Mouse (Mus musculus) brain, adult 2 months (tissue): Measurements from ENCODE around the gene Cstad.

Experiments used
- DNase-seq: peaks from one replicate; pipeline ENCODE4 v3.0.0; 2011; ENCODE audit warnings: low read depth, low spot score

Cstad gene

DNA sequence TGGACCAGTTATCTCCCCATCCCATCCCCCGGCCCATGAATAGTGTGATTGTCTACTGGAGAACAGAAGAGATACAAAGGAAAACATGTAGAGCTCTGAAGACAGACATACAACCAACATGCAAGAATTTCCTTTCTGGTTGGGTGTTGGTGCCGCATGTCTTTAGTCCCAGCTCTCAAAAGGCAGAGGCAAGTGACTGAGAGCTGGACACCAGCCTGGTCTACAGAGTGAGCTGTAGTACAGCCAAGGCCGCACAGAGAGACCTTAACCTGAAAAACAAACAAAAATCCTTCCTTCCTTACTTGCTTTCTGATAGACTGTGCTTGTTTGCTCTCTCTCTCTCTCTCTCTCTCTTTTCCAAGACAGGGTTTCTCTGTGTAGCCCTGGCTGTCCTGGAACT lies 32.5 kb downstream of the Cstad start:
- DNase-seq, result no peak

DNA sequence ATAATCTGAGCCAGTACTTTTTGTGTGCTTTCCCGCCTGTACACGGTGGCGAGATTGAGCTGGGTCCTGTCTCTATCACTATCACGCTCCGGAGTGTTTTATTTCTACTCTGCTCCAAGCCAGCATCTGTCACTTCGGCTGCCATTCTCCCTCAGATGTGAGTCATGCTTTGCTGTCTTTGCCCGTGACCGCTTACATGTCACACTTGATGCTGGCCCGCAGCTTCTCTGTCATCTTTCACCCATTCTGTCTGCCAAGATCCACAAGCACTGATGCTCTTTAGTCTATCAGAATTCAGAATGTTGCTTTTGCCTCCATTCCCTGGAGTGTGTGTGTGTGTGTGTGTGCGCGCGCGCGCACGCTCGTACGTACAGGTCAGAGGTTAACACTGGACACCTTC lies 33.5 kb downstream of the Cstad start:
- peak; percentile 67 for DNase-seq

GRCm38 (mm10) chr2:30629038-30629761 lies 34.4 kb downstream of the Cstad start:
- peak; percentile 80 for DNase-seq

GRCm38 (mm10) chr2:30629860-30630259 lies 35.0 kb downstream of the Cstad start:
- DNase-seq, result no peak

- DNase-seq, result no peak
Measured at GRCm38 (mm10) chr2:30636266-30636671, 41.4 kb downstream of the Cstad start.

DNA sequence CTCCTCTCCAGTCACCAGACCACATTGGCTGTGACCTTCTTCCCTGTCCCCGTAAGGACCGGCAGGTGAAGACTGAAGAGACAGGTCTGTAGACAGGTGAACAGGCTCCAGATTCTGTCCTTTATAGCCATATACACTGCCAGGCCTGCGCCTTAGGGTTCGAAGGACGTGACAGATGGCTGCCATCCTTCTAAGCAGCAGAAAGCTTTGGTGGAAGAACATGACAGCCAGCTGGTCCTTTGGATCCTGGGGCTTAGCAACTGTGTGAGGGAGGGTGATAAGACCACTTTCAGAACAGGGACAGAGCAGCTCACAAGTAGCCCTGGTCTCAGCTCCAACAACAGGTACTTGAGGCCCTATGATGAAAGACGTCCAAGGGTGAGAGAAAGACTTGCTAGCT lies 43.2 kb downstream of the Cstad start:
- DNase-seq, result peak; percentile 41

- DNase-seq, result peak; percentile 77
Measured at GRCm38 (mm10) chr2:30640021-30640481, 45.2 kb downstream of the Cstad start.

DNA sequence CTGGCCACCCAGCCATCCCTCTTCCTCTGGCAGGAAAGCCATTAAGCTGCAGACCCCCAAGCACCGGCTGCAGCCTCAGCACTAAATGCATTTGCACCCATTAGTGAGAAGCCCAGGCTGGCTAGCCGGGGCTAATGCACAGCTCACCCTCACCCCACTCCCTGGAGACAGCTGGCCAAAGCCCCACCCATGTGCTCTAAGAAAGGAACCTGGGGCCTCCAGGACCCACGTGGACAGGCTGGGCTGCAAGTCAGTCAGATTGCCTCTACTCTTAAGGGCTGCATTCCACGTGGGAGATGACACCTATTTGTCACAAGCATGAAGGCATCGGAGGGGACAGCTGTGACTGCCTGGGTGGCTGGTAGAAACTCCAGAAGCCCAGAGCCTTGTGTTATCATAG lies 48.0 kb downstream of the Cstad start:
- peak; percentile 32 for DNase-seq

- DNase-seq, result peak; percentile 30
Measured at GRCm38 (mm10) chr2:30643422-30643821, 48.6 kb downstream of the Cstad start.

GRCm38 (mm10) chr2:30646833-30647232 lies 52.0 kb downstream of the Cstad start:
- peak; percentile 91 for DNase-seq

- DNase-seq, result peak; percentile 96
Measured at GRCm38 (mm10) chr2:30647303-30647881, 52.6 kb downstream of the Cstad start.

DNA sequence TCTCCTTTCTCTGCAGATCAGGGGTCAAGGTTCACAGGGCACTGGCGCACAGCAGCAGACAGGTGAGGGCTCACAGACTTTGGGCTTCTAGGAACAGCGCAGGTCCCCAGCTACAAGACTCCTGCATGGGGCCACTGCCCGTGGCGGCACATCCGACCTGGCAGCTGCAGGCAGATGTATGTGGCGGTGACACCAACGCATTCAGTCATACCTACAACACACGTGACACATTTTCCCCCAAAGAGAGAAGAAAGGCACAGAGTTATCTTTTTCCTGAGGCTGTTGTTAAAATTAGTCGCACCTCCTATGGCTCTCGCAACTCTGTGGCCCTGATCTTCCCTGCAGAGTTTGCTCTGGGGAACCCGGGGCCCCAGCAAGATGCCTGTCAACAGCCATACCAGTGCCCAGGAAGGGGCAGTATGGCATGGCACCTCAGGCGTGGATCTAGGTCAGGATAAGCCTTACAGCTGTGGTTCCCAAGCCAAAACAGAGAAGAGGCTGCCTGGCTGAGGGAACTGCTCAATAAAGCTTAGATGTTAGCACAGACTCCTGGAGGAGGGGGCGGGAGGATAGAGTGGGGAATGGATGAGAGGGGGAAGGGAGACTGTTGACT lies 53.1 kb downstream of the Cstad start:
- DNase-seq, result peak; percentile 72

- peak; percentile 60 for DNase-seq
Measured at GRCm38 (mm10) chr2:30650249-30650648, 55.4 kb downstream of the Cstad start.

- no peak for DNase-seq
Measured at GRCm38 (mm10) chr2:30651831-30652230, 57.0 kb downstream of the Cstad start.

GRCm38 (mm10) chr2:30652581-30653037 lies 57.8 kb downstream of the Cstad start:
- DNase-seq, result peak; percentile 78

- DNase-seq, result no peak
Measured at GRCm38 (mm10) chr2:30653046-30653445, 58.2 kb downstream of the Cstad start.

DNA sequence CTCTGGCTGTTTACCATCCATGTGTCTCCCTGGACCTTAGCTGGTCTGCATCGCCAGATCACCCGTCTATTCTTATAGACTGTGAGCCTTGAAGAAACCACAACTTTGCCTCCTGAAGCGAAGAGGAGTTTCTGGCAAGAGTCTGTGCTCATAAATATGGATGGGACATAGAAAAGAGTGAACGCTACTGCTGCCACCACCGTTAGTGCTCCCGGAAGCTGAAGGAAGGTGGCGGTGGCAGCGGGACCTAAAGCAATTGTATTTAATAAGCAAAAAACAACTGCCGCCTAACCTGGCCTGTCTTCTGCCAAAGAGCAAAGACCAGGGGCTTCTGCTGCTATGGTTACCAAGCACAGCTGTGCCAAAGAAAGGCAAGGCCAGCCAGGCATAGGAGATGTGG lies 59.3 kb downstream of the Cstad start:
- DNase-seq, result peak; percentile 76

- DNase-seq, result peak; percentile 70
Measured at GRCm38 (mm10) chr2:30654582-30654981, 59.7 kb downstream of the Cstad start.

- DNase-seq, result no peak
Measured at GRCm38 (mm10) chr2:30655746-30656145, 60.9 kb downstream of the Cstad start.

GRCm38 (mm10) chr2:30656711-30657555 lies 62.1 kb downstream of the Cstad start:
- no peak for DNase-seq

DNA sequence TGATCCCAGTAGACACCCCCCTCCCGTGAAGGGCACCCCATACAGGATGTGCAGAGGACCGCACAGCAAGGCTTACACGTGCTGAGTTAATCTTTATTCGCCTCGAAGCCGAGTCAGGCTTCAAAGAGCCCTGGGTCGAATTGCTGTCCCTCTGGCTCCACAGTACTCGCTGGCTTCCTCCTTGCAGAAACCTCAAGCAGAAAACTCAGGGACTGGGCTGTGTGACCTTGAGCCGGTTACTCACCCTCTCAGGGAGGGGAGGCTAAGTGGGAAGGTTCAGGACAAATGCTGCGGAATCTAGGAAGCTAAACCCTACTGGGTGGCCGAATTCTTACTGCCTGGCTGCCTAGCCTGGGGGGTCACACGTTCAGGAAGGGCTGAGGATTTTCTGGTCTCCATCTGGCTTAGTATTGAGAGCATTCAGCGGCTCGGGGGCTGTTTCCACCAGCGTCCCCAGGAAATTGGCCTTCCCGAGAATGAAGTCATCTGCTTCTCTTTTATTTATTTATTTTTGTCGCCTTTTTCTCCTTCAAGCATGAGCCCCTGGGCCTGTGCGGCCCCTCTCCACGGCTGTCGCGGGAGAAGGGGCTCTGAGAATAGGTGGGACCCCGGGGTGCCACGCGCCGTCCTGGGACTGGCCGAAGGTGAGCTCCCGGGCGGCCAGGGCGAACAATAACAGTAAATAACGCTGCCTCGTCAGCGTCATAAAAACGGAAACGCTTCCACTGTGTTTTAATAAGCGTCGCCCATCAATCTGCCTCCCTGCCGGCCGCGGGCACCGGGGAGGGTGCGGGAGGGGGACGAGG lies 63.0 kb downstream of the Cstad start:
- DNase-seq, result peak; percentile 74
